Mouse (Mus musculus) kidney, embryonic 14.5 days (tissue): Measurements from ENCODE around the gene Actn4. TPM values are rescaled to one million over a fixed set of nuclear protein-coding genes. Genes with fewer than 3 reads are reported as not detected.

Experiments
- ATAC-seq: fragments of 200-750 bp; cut with Nextera tagmentation; 2 replicates; pipeline ENCODE4 v1.8.0; 2017; ENCODE audit warnings: moderate number of reproducible peaks, mild to moderate bottlenecking, moderate TSS enrichment, moderate library complexity; ENCODE audit not compliant: low FRiP score, low TSS enrichment
- H3K27ac ChIP-seq: fragments of 300-500 bp; sonication (generic); 2 replicates; pipeline ENCODE4 v1.5.1; 2014; ENCODE audit warnings: low read depth, mild to moderate bottlenecking, low read length, moderate library complexity, mixed read lengths
- H3K27me3 ChIP-seq: fragments of 300-500 bp; sonication (generic); 2 replicates; pipeline ENCODE4 v1.6.1; 2014; ENCODE audit warnings: mild to moderate bottlenecking, low read length; ENCODE audit not compliant: control insufficient read depth, insufficient read depth
- H3K36me3 ChIP-seq: fragments of 300-500 bp; sonication (generic); 2 replicates; pipeline ENCODE4 v1.6.1; 2014; ENCODE audit warnings: low read length, mixed read lengths; ENCODE audit not compliant: control insufficient read depth, insufficient read depth
- H3K4me1 ChIP-seq: fragments of 300-500 bp; sonication (generic); 2 replicates; pipeline ENCODE4 v1.6.1; 2014; ENCODE audit warnings: low read length, mixed read lengths; ENCODE audit not compliant: control insufficient read depth, insufficient read depth
- H3K4me2 ChIP-seq: fragments of 300-500 bp; sonication (generic); replicated peaks from 2 replicates; pipeline ENCODE4 v1.6.1; 2014; ENCODE audit warnings: low read depth, mild to moderate bottlenecking, low read length
- H3K4me3 ChIP-seq: fragments of 300-500 bp; sonication (generic); 2 replicates; pipeline ENCODE4 v1.5.1; 2014; ENCODE audit warnings: mild to moderate bottlenecking, low read length
- H3K9ac ChIP-seq: fragments of 300-500 bp; sonication (generic); 2 replicates; pipeline ENCODE4 v1.6.1; 2014; ENCODE audit warnings: low read depth, mild to moderate bottlenecking, low read length, moderate library complexity
- H3K9me3 ChIP-seq: fragments of 300-500 bp; sonication (generic); 2 replicates; pipeline ENCODE4 v1.6.1; 2016; ENCODE audit warnings: low read length; ENCODE audit not compliant: control insufficient read depth
- WGBS: fragments of 180-500 bp; shearing (Covaris S2); extraction: QIAGEN DNeasy Blood & Tissue Kit; methylation state at CpG from one replicate; pipeline ENCODE4 v1.1.7; 2014; 5-methylcytosine and 5-hydroxymethylcytosine counted together
- polyA plus RNA-seq: library from polyadenylated mRNA; unstranded; fragments of >200 nt; fragmentation: Nextera tagmentation; extraction: Ambion mirVana; gene quantifications from 2 replicates; pipeline ENCODE4 v1.2.1, GENCODE M21; 2014

Gene Actn4
- polyA plus RNA-seq, 1 experiment from 2014 or later: 239 TPM

GRCm38 (mm10) chr7:28956270-28956669, 5.9 kb downstream of the Actn4 start:
- ATAC-seq: no peak
- WGBS: 91% methylated on average over 1 of the region's 1 CpGs
- H3K4me3 ChIP-seq: no peak overlapping the region

GRCm38 (mm10) chr7:28955295-28955897, 6.7 kb downstream of the Actn4 start:
- ATAC-seq: no peak
- Histone ChIP-seq H3K27me3 (no peaks in the 10 kb centered on the region), H3K9me3 (no peaks in the 10 kb centered on the region), H3K4me2 (no peak overlapping the region), H3K4me3 (no peak overlapping the region), H3K4me1 (peaks cover 70% of the 10 kb centered on the region), H3K27ac (no peak overlapping the region), H3K9ac (no peak overlapping the region), H3K36me3 (no peaks in the 10 kb centered on the region; the same call in 1 of the 2 replicates)
- WGBS: 63% methylated on average over 5 of the region's 5 CpGs

More at GRCm38 (mm10) chr7:28956270-28956669, 5.9 kb downstream of the Actn4 start:
- Histone ChIP-seq H3K27ac (no peak overlapping the region), H3K9me3 (no peaks in the 10 kb centered on the region), H3K4me2 (no peak overlapping the region), H3K4me1 (peaks cover 69% of the 10 kb centered on the region), H3K27me3 (no peaks in the 10 kb centered on the region), H3K9ac (no peak overlapping the region), H3K36me3 (no peaks in the 10 kb centered on the region)

GRCm38 (mm10) chr7:28954773-28955172, 7.4 kb downstream of the Actn4 start:
- Histone ChIP-seq H3K4me3 (no peak overlapping the region), H3K4me2 (no peak overlapping the region), H3K27me3 (no peaks in the 10 kb centered on the region), H3K9me3 (no peaks in the 10 kb centered on the region), H3K36me3 (no peaks in the 10 kb centered on the region; the same call in 1 of the 2 replicates), H3K4me1 (peaks cover 68% of the 10 kb centered on the region), H3K9ac (no peak overlapping the region), H3K27ac (no peak overlapping the region)
- no peak for ATAC-seq
- 79% methylated on average over 4 of the region's 4 CpGs for WGBS

- Histone ChIP-seq H3K4me1 (peaks cover 68% of the 10 kb centered on the region), H3K4me2 (no peak overlapping the region; the same call in 1 of the 2 replicates), H3K9ac (no peak overlapping the region), H3K36me3 (no peaks in the 10 kb centered on the region; the same call in 1 of the 2 replicates), H3K27me3 (no peaks in the 10 kb centered on the region), H3K27ac (peak overlapping the region; percentile 78), H3K9me3 (no peaks in the 10 kb centered on the region), H3K4me3 (no peak overlapping the region)
- 5% methylated on average over 2 of the region's 2 CpGs for WGBS
- peak; percentile 14; the same call in 1 of the 2 replicates for ATAC-seq
Measured at GRCm38 (mm10) chr7:28953476-28954376, 8.4 kb downstream of the Actn4 start.

GRCm38 (mm10) chr7:28952786-28953185, 9.4 kb downstream of the Actn4 start:
- Histone ChIP-seq H3K27me3 (no peaks in the 10 kb centered on the region), H3K36me3 (peaks cover 3% of the 10 kb centered on the region; the same call in 1 of the 2 replicates), H3K27ac (peak overlapping the region; percentile 78; the same call in 1 of the 2 replicates), H3K9me3 (no peaks in the 10 kb centered on the region), H3K4me3 (no peak overlapping the region), H3K4me1 (peaks cover 69% of the 10 kb centered on the region), H3K9ac (no peak overlapping the region), H3K4me2 (no peak overlapping the region)
- no peak for ATAC-seq
- 13% methylated on average over 3 of the region's 3 CpGs for WGBS

GRCm38 (mm10) chr7:28951764-28952163, 10.4 kb downstream of the Actn4 start:
- Histone ChIP-seq H3K9ac (no peak overlapping the region), H3K27ac (peak overlapping the region; percentile 78), H3K4me2 (no peak overlapping the region), H3K36me3 (peaks cover 3% of the 10 kb centered on the region; the same call in 1 of the 2 replicates), H3K27me3 (no peaks in the 10 kb centered on the region), H3K9me3 (no peaks in the 10 kb centered on the region), H3K4me3 (no peak overlapping the region), H3K4me1 (peaks cover 69% of the 10 kb centered on the region)
- no peak for ATAC-seq
- WGBS: 84% methylated on average over 2 of the region's 2 CpGs

- no peaks in the 10 kb centered on the region for H3K9me3 ChIP-seq
- H3K27ac ChIP-seq: no peak overlapping the region
- H3K4me2 ChIP-seq: no peak overlapping the region
- H3K4me3 ChIP-seq: no peak overlapping the region
- no peak for ATAC-seq
- H3K4me1 ChIP-seq: peaks cover 82% of the 10 kb centered on the region
- no peaks in the 10 kb centered on the region for H3K27me3 ChIP-seq
- no peak overlapping the region for H3K9ac ChIP-seq
- H3K36me3 ChIP-seq: peaks cover 3% of the 10 kb centered on the region; the same call in 1 of the 2 replicates
- 83% methylated on average over 10 of the region's 10 CpGs for WGBS
Measured at GRCm38 (mm10) chr7:28950346-28951037, 11.6 kb downstream of the Actn4 start.

- no peak for ATAC-seq
- Histone ChIP-seq H3K4me3 (no peak overlapping the region), H3K4me1 (peaks cover 90% of the 10 kb centered on the region), H3K36me3 (peaks cover 3% of the 10 kb centered on the region; the same call in 1 of the 2 replicates), H3K27me3 (no peaks in the 10 kb centered on the region), H3K9me3 (no peaks in the 10 kb centered on the region), H3K27ac (peak overlapping the region; percentile 37; the same call in 1 of the 2 replicates), H3K9ac (no peak overlapping the region), H3K4me2 (no peak overlapping the region)
- WGBS: 72% methylated on average over 2 of the region's 2 CpGs
Measured at GRCm38 (mm10) chr7:28949298-28949697, 12.8 kb downstream of the Actn4 start.
